Mouse (Mus musculus) spleen, postnatal 14 days (tissue): Measurements from ENCODE around the gene Eif2b4.

Source experiments
- DNase-seq, 2 experiments: peaks; one replicate each; pipeline ENCODE4 v3.0.0; 2021 to 2022; ENCODE audit warnings: low spot score in 2 of 2

Eif2b4 gene

DNA sequence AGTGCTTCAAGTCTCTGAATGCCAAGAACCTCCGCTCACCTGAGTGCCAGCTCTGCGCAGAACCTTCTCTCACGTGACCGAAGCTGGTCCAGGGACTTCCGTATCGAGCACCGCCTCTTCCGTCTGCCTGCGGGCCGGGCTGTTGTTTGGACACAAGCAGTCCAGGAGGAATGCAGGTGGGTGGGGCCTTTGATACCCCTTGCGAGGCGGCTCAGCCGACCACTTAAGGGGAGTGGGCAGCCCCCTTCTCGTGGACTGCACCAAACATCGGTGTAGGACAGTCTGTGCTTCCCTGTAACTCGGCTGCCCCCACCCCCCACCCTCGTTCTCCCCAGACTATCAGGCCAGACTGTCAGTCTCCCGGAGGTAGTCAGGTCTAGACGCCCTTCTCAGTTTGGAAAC is 39.1 kb downstream of the Eif2b4 start, which contains the start of gene Mpv17:
Mpv17 (minus strand) TSS at position 100 of the 402 bp plus-strand sequence.
- peak; percentile 38 to 60 for DNase-seq

DNA sequence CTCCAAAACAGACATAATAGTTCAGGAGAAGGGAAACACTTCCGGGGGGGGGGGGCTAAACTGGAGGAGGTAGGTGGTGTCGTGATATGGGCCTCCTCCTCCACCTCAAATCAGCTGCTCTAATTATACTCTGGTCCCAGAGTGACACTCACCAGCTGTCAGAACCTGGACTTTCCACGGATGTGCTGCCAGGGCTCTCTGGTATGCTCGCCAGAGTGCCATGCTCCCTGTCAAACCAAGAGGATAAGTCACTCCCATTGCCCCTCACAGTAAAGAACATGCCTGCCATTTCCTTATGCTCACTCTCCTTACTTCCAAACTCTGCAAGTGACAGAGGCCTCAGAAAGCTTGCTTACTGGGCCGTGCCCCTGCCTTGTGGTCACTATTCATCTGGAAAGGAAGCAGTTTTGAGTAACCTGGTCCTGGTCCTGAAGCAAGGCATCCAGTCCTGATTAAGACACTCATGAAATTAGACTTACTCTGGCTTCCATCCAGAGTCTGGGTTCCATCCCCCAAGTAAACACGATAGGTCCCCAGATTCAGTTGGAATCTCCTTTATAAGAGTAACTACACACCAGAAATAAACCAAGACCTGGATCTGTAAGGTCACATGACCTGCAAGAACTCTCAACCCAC is 39.6 kb downstream of the Eif2b4 start:
- DNase-seq = no peak

GRCm38 (mm10) chr5:31151746-31152145 is 41.5 kb downstream of the Eif2b4 start:
- no peak for DNase-seq

GRCm38 (mm10) chr5:31149781-31150180 is 43.4 kb downstream of the Eif2b4 start:
- DNase-seq = no peak

GRCm38 (mm10) chr5:31138968-31139425 is 54.2 kb downstream of the Eif2b4 start:
- no peak for DNase-seq

DNA sequence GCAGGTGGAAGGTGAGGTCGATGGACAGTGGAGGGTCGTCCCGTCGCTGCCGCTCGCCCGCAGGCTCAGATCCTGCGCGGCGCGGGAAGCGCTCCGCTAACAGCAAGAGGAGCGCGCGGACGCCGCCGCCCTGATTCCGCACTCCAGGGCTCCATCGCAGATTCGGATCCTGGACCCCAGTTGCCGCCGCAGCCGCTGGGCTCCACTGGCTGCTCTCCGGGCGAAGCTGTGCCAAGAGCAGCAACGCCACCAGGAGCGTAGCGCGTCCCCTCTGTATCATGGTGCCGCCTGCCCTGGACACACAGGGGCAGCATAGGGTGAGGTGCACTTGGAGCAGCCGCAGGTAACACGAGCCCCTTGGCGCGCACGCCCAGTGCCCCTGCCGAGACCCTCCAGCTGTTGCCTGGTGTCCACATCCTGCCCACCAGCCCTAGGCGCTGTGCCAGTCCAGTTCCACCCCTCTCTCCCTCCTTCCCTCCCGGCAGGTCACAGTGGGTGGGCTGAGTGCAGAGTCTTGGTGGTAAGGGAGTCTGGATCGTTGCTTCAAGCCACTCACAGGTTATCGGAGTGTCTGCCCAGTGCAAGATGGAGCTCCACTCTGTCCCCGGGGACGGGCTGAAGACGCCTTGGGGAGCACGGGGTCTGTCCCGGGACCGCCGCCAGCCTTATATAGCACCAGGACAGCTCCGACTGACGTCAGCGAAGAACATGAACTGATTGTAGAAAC is 54.8 kb downstream of the Eif2b4 start, which contains the start of gene Ucn:
Ucn (minus strand) TSS at position 589 of the 727 bp plus-strand sequence.
- no peak for DNase-seq

DNA sequence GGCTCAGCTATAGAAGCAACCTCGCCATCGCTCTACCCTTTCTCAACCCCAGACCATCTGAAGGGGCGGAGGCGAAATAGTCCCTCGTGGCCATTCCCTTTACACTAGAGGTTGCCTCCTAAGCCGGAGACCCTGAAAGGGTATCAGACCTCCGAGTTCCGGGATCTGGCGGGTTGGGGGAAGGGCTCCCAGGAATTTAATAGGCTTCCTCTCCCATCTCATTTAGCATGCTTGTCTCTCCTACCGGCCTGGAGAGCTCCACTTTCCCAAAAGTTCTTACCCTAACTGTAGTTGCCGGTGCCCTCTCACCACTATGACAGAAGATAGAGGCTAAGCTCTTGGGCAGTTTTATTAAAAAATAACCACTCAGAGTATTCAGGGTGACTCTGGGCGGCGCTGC is 55.6 kb downstream of the Eif2b4 start:
- no peak for DNase-seq
